Mouse (Mus musculus): ENCODE results near the gene Pnmt.

- TF ChIP-seq CTCF (IDR thresholded peaks at IDR 0.05; ENCODE audit: low read depth, low read length): no peak
- no peak for TF ChIP-seq GATA1 (IDR thresholded peaks at IDR 0.05; ENCODE audit: borderline replicate concordance, low read length)
- no peak for TF ChIP-seq TAL1 (conservative IDR thresholded peaks at IDR 0.05; ENCODE audit: low read depth, low read length)
- TF ChIP-seq POLR2AphosphoS5 (IDR thresholded peaks at IDR 0.05; ENCODE audit: insufficient replicate concordance, low read depth, low read length): no peak
- no peak for TF ChIP-seq GATA2 (IDR thresholded peaks at IDR 0.05; ENCODE audit: borderline replicate concordance, low read depth, low read length)
These were observed at the start of gene Pnmt for GRCm38 (mm10) chr11:98385638-98386585.

Data from G1E (cell line).